Mouse (Mus musculus): Measurements from ENCODE around the gene Ift22.

GRCm38 (mm10) chr5:136962966-136963540, 55.1 kb downstream of the Ift22 start:
- TF ChIP-seq EP300 (IDR thresholded peaks at IDR 0.05; ENCODE audit: low read depth) (no peak), CTCF (IDR thresholded peaks at IDR 0.05; ENCODE audit: low read depth) (no peak)

Measured in liver, embryonic 14.5 days (tissue).